Mouse (Mus musculus) heart, adult 11 months (tissue): ENCODE results near the gene Minos1.

ENCODE experiments used
- DNase-seq: peaks from one replicate; pipeline ENCODE4 v3.0.0; 2022

Minos1 gene

GRCm38 (mm10) chr4:139092356-139093195 lies 38.3 kb downstream of the Minos1 start, which contains the start of gene Nbl1:
Gene Nbl1, minus strand, starts transcription at chr4:139092993.
- peak; percentile 97 for DNase-seq

DNA sequence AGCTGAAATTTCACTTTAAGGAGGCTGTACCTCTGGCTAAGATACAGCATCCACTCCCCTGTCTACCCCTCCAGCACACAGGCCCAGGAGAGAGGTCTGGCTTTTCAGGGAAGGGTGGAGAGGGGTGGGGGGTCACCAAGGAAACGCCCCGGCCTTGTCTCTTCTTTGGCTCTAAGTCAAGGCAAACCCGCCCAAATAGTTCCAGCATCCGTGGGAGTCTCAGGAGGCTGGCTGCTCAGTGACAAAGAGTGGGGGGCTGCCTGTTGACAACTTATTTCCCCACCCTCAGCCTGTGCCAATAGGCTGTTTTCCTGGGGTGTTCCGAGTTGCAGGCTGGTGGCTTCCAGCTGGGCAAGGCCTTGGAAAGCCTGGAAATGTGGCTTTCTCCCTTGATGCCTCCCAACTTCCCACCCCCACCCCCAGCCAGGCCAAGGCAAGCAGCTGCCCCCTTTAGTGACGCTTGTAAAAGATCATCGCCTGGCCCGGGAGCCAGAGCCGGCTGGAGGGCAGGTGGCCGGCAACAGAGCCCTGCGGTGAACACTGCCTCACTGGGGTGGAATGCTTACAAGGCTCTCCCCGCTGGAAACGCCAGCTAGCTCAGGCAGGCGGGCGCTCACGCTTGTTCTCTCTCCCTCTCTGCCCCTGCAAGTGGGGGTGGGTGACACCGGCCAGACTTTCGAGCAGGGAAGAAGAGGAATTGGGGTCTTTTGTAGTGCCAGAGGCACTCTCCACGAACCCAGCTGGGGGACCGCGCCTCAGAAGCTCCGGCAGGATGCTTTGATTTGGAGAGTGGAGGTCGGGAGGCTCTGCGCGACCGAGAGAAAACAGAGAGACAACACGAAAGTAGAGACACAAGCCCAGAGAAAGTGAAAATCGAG lies 39.2 kb downstream of the Minos1 start:
- peak; percentile 94 for DNase-seq

- peak; percentile 93 for DNase-seq
Observed at GRCm38 (mm10) chr4:139091066-139091465, 39.8 kb downstream of the Minos1 start.

DNA sequence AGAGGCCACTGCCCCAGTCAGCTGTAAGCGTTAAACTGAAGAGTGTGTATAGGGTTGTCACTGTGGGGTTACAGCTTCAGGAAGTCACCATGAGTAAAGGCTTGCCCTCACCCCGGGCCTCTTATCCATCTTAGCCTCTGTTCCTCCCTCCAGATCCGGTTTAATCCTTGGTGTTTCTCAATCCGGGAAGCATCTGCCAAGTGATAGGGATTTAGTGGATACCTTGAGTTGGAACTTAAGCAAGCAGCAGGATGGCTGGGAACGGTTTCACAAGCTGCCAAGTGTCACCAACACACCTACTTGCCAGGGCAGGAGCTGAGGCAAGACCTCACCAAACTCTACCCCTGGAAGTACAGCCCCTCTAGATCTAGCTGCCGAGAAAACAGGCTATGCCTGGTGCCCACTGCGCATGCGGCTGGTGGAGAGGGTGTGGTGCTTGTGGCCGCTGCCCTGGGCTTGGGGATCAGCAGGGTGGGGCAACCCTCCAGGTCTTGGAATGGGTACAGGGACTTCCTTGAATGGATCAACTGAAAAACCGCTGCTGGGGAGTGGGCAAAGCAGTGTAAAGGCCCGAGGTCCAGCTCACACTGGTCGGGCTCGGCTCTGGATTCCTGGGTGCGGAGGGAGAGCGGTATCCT lies 40.5 kb downstream of the Minos1 start:
- peak; percentile 96 for DNase-seq

DNA sequence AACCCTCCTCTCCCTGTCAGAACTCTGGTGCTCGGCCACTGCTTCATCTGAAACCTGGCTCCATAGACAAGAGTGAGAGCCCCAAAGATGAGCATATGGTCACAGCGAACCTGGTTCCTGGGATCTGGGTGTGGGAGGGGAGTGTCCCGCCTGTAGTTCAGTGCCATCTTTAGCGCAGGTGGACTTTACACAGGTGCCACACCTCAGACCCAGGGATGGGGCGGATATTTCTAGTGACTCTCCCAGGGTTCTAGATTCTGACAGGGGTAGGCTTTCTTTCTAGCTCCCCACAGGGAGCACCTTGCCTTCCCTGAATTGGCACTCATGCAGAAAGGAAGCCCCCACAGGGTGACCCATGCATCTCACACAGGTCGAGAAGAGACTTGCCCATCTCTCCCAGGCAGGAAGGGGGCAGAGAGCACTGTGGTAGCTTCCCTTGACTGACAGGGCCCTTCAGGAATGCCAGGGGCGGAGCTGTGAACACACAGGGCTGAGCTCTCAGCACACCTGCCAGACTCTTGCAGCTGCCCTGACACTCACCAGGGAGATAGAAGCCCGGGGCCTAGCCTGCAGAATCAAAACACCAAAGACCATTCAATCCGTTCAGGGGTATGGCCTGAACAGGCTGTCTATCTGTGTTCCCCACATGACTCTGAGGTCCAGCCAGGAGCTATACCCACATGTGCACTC lies 41.8 kb downstream of the Minos1 start:
- no peak for DNase-seq

GRCm38 (mm10) chr4:139086984-139087383 lies 43.9 kb downstream of the Minos1 start:
- no peak for DNase-seq

GRCm38 (mm10) chr4:139086037-139086436 lies 44.9 kb downstream of the Minos1 start:
- peak; percentile 96 for DNase-seq

GRCm38 (mm10) chr4:139085337-139085736 lies 45.6 kb downstream of the Minos1 start:
- peak; percentile 94 for DNase-seq

DNA sequence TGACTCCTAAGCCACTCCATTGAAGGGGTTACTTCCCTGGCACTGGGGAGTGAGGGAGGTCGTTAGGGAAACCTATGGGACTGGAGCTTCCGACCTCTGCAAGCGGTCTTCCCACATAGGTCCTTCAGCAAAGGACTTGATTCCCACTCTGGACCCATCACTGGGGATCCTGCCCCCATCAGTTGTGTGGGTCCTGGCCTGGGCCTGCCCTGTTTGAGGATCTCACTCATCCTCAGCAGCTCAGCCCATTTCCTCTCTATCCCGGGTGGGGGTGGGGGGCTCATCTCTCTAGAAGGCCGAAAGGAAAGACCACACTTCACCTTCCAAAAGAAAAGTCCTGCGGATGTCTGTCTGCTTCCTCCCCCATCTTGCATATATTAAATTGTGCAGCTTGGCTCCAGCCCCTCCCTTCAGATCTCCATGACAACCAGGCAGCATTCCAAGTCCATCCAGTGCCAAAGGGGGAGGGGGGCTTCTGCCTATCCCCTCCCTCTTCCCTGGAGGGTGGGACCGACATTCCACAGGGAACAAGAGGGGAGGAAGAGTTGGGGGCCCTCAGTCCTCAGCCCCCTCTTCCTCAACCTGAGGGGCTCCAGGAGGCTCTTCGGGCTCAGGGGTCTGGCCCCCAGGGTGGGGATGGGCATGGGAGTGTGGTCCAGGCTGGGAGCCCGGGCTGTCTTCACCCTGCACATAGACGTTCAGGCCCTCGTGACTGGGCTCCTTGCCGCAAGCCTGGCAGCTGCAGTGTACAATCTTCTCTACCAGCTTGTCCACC lies 47.9 kb downstream of the Minos1 start:
- no peak for DNase-seq

GRCm38 (mm10) chr4:139081270-139081931 lies 49.5 kb downstream of the Minos1 start:
- DNase-seq = no peak

- DNase-seq = no peak
Observed at GRCm38 (mm10) chr4:139080259-139080658, 50.7 kb downstream of the Minos1 start.

DNA sequence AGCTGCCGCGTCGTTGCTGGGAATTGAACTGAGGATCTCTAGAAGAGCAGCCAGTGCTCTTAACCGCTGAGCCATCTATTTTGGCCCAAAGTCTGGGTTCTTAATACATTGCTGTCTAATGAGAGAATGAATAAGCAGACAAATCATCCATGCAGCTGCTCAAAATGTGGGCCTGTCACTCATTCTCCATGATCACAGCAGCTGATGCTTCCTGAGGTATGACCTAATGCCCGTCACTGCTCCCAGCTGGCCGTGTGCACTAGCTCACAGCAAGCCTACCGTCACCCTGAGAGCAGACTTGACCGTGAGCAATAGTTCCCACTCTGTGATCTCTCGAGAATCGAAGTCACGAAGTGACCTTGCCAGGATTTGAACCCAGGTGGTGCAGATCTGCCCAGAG lies 51.5 kb downstream of the Minos1 start:
- DNase-seq = no peak

- no peak for DNase-seq
Observed at GRCm38 (mm10) chr4:139078726-139079125, 52.2 kb downstream of the Minos1 start.

- DNase-seq = no peak
Observed at GRCm38 (mm10) chr4:139078313-139078712, 52.6 kb downstream of the Minos1 start.

- no peak for DNase-seq
Observed at GRCm38 (mm10) chr4:139075915-139076314, 55.0 kb downstream of the Minos1 start.

DNA sequence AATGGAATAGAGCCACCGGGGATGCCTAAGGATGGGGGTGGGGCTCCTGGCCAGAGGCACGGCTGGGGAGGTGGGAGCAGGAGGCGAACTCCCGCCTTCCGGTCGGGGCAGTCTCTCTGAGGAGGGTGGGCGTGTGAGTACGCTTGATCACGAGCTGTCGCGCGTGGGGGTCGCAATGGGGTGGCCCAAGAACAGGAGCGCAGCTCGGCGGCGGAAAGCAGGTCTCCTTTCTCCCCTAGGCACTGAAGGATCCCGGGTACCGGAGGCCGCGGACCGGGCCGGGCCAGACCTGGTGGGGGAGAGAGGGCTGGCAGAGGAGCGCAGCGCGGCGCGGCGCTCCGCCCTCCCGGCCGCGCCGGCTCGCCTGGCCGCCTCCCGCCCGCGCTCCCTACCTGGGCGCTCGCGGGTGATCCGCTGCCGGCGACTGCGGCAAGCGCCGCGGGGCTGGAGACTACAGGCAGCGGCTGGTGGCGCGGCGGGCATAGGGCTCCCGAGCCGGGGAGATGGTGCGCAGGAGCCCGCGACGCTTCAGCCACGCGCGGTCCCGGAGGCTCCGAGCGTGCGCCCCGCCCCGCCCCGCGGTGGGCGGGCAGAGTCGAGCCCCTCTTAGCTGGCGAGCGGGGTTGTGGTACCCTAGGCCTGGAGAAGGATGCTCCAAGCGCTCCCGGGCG lies 55.7 kb downstream of the Minos1 start, which contains the start of gene Htr6:
Gene Htr6 (minus strand): TSS at position 530 of the 671 bp plus-strand sequence.
- no peak for DNase-seq

GRCm38 (mm10) chr4:139074060-139074459 lies 56.9 kb downstream of the Minos1 start:
- DNase-seq = no peak

GRCm38 (mm10) chr4:139068287-139068686 lies 62.6 kb downstream of the Minos1 start:
- DNase-seq = no peak

GRCm38 (mm10) chr4:139064831-139065230 lies 66.1 kb downstream of the Minos1 start:
- DNase-seq = no peak

DNA sequence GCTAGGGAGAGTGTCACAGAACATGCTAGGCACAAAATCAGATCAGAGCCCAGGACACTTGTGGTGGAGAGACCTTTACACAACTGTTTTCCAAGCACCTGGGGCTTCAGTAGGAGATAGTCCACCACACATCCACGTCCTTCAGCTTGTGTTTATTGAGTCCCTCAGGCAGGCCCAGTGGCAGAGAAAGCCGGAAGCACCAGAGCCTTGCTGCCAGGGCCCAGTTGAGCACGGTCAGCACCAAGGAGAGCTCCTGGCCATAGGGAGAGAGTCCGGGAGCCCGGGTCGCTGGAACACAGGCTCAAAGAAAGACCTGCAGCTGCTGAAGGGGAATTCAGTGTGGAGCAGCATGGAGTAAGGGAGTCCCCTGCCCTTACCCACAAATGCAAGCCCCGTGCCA lies 71.3 kb downstream of the Minos1 start:
- DNase-seq = no peak

GRCm38 (mm10) chr4:139058029-139058428 lies 72.9 kb downstream of the Minos1 start:
- DNase-seq = no peak
